Mouse (Mus musculus) hindbrain, embryonic 16.5 days (tissue): ENCODE data around the gene Gpc4. TPM values are rescaled to one million over a fixed set of nuclear protein-coding genes. Genes with fewer than 3 reads are reported as not detected.

Source experiments
- ATAC-seq: fragments of 200-750 bp; cut with Nextera tagmentation; 2 replicates; pipeline ENCODE4 v1.8.0; 2017; ENCODE audit warnings: moderate TSS enrichment, moderate library complexity
- H3K27ac ChIP-seq: fragments of 300-500 bp; sonication (generic); 2 replicates; pipeline ENCODE4 v1.5.1; 2014; ENCODE audit warnings: low read depth, mild to moderate bottlenecking, control low read depth, low read length, moderate library complexity
- H3K27me3 ChIP-seq: fragments of 300-500 bp; sonication (generic); replicated peaks from 2 replicates; pipeline ENCODE4 v1.6.1; 2014; ENCODE audit warnings: low read length; ENCODE audit not compliant: control insufficient read depth, insufficient read depth
- H3K36me3 ChIP-seq: fragments of 300-500 bp; sonication (generic); 2 replicates; pipeline ENCODE4 v1.6.1; 2014; ENCODE audit warnings: mild to moderate bottlenecking, low read length, moderate library complexity, mixed read lengths; ENCODE audit not compliant: control insufficient read depth, insufficient read depth
- H3K4me1 ChIP-seq: fragments of 300-500 bp; sonication (generic); 2 replicates; pipeline ENCODE4 v1.6.1; 2014; ENCODE audit warnings: low read depth, low read length; ENCODE audit not compliant: control insufficient read depth, insufficient read depth
- H3K4me2 ChIP-seq: fragments of 300-500 bp; sonication (generic); 2 replicates; pipeline ENCODE4 v1.6.1; 2014; ENCODE audit warnings: mild to moderate bottlenecking, low read length, control low read depth, moderate library complexity
- H3K4me3 ChIP-seq: fragments of 300-500 bp; sonication (generic); 2 replicates; pipeline ENCODE4 v1.5.1; 2014; ENCODE audit warnings: mild to moderate bottlenecking, low read length, control low read depth, moderate library complexity
- H3K9ac ChIP-seq: fragments of 300-500 bp; sonication (generic); 2 replicates; pipeline ENCODE4 v1.6.1; 2014; ENCODE audit warnings: low read depth, mild to moderate bottlenecking, control low read depth, low read length, moderate library complexity
- H3K9me3 ChIP-seq: fragments of 300-500 bp; sonication (generic); 2 replicates; pipeline ENCODE4 v1.6.1; 2014; ENCODE audit warnings: mild to moderate bottlenecking, low read length, moderate library complexity; ENCODE audit not compliant: control insufficient read depth
- whole genome bisulfite sequencing: fragments of 180-500 bp; shearing (Covaris S2); extraction: QIAGEN DNeasy Blood & Tissue Kit; methylation state at CpG from one replicate; pipeline ENCODE4 v1.1.7; 2014; 5-methylcytosine and 5-hydroxymethylcytosine counted together
- polyA plus RNA-seq: library from polyadenylated mRNA; unstranded; fragments of >200 nt; fragmentation: Nextera tagmentation; extraction: Ambion mirVana; gene quantifications from 2 replicates; pipeline ENCODE4 v1.2.1, GENCODE M21; 2015

Gene Gpc4
- polyA plus RNA-seq, 1 experiment from 2014 or later = 8.2 TPM

- Histone ChIP-seq H3K9me3 (no peaks in the 10 kb centered on the region), H3K4me3 (no peak overlapping the region), H3K27me3 (no peaks in the 10 kb centered on the region), H3K27ac (no peak overlapping the region), H3K4me2 (no peak overlapping the region), H3K36me3 (no peaks in the 10 kb centered on the region), H3K4me1 (no peaks in the 10 kb centered on the region), H3K9ac (no peak overlapping the region)
- WGBS = 66% methylated on average over 4 of the region's 4 CpGs
- ATAC-seq = no peak
Observed at GRCm38 (mm10) chrX:52153451-52153850, 11.6 kb downstream of the Gpc4 start.

GRCm38 (mm10) chrX:52152961-52153360 lies 12.1 kb downstream of the Gpc4 start:
- H3K9me3 ChIP-seq = no peaks in the 10 kb centered on the region
- H3K4me2 ChIP-seq = no peak overlapping the region
- ATAC-seq = no peak
- H3K4me3 ChIP-seq = no peak overlapping the region
- H3K4me1 ChIP-seq = no peaks in the 10 kb centered on the region
- no peak overlapping the region for H3K27ac ChIP-seq
- H3K36me3 ChIP-seq = no peaks in the 10 kb centered on the region
- no peaks in the 10 kb centered on the region for H3K27me3 ChIP-seq
- no peak overlapping the region for H3K9ac ChIP-seq
- 73% methylated on average over 5 of the region's 5 CpGs for WGBS

GRCm38 (mm10) chrX:52151555-52151954 lies 13.5 kb downstream of the Gpc4 start:
- Histone ChIP-seq H3K9ac (no peak overlapping the region), H3K36me3 (no peaks in the 10 kb centered on the region), H3K27me3 (no peaks in the 10 kb centered on the region), H3K4me1 (no peaks in the 10 kb centered on the region), H3K4me3 (no peak overlapping the region), H3K4me2 (no peak overlapping the region), H3K9me3 (no peaks in the 10 kb centered on the region), H3K27ac (no peak overlapping the region)
- no peak for ATAC-seq
- WGBS = 92% methylated on average over 5 of the region's 5 CpGs

GRCm38 (mm10) chrX:52151100-52151499 lies 14.0 kb downstream of the Gpc4 start:
- no peaks in the 10 kb centered on the region for H3K9me3 ChIP-seq
- H3K36me3 ChIP-seq = no peaks in the 10 kb centered on the region
- H3K4me1 ChIP-seq = no peaks in the 10 kb centered on the region
- WGBS = 74% methylated on average over 7 of the region's 7 CpGs
- H3K4me2 ChIP-seq = no peak overlapping the region
- no peak overlapping the region for H3K27ac ChIP-seq
- no peak for ATAC-seq
- no peaks in the 10 kb centered on the region for H3K27me3 ChIP-seq
- H3K4me3 ChIP-seq = no peak overlapping the region
- no peak overlapping the region for H3K9ac ChIP-seq

DNA sequence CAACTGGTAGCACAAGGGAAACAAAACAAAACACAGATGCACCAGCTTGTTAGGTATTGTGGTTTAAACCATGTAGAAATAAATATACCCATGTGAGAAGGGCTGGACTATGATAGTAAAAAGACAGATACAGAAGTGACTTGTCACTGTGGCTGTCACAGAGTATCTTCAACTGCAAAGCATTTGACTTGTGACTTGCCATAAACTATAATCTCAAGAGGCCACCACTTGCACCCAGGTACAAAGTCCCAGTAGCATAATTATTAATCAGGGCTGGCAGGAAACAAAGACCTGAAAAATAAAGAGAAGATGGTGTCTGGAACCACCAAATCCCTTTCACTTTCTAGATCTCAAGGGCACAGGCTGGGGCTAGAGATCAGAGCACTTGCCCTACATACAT lies 19.5 kb downstream of the Gpc4 start:
- Histone ChIP-seq H3K4me1 (no peaks in the 10 kb centered on the region), H3K9me3 (no peaks in the 10 kb centered on the region), H3K4me2 (no peak overlapping the region), H3K27me3 (no peaks in the 10 kb centered on the region), H3K9ac (no peak overlapping the region), H3K27ac (no peak overlapping the region), H3K36me3 (no peaks in the 10 kb centered on the region), H3K4me3 (no peak overlapping the region)
- no peak for ATAC-seq

GRCm38 (mm10) chrX:52144491-52144890 lies 20.6 kb downstream of the Gpc4 start:
- H3K4me2 ChIP-seq = no peak overlapping the region
- no peak for ATAC-seq
- H3K27me3 ChIP-seq = no peaks in the 10 kb centered on the region
- H3K27ac ChIP-seq = no peak overlapping the region
- no peaks in the 10 kb centered on the region for H3K36me3 ChIP-seq
- 61% methylated on average over 7 of the region's 7 CpGs for WGBS
- H3K9ac ChIP-seq = no peak overlapping the region
- H3K4me3 ChIP-seq = no peak overlapping the region
- no peaks in the 10 kb centered on the region for H3K4me1 ChIP-seq
- H3K9me3 ChIP-seq = no peaks in the 10 kb centered on the region

- Histone ChIP-seq H3K4me2 (no peak overlapping the region), H3K9ac (no peak overlapping the region), H3K27me3 (no peaks in the 10 kb centered on the region), H3K9me3 (no peaks in the 10 kb centered on the region), H3K4me1 (no peaks in the 10 kb centered on the region), H3K4me3 (no peak overlapping the region), H3K27ac (no peak overlapping the region), H3K36me3 (no peaks in the 10 kb centered on the region)
- ATAC-seq = no peak
Observed at GRCm38 (mm10) chrX:52140316-52140715, 24.7 kb downstream of the Gpc4 start.

DNA sequence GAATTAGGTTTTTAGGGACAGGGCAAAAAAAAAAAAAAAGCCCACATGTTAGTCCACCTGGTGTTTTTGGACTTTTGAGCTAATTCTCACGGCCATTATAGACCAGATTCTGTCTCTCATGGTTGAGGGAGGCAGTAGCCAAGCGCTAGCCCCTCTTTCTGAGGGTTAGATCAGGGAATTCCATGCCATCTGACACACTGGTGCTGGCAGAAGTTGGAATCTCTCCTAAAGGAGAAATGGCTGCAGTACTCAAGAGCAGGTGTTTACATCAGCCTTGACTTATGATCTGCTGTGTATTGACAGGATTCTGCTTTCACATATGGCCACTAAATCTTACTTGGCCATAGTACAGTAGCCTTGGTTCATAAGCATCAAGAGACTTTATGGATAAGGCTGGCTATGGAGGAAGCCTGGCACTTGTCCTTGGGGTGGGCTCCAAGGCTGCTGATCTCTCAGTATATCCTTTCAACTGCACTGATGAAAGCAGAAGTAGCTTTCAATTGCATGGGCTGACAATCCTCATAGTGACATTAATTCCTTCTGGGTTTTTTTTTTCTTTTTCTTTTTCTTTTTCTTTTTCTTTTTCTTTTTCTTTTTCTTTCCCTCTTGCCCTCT lies 26.5 kb downstream of the Gpc4 start:
- Histone ChIP-seq H3K9ac (no peak overlapping the region), H3K27me3 (no peaks in the 10 kb centered on the region), H3K27ac (no peak overlapping the region), H3K4me3 (no peak overlapping the region), H3K36me3 (no peaks in the 10 kb centered on the region), H3K4me1 (no peaks in the 10 kb centered on the region), H3K4me2 (no peak overlapping the region), H3K9me3 (no peaks in the 10 kb centered on the region)
- ATAC-seq = no peak
- WGBS = 70% methylated on average over 2 of the region's 2 CpGs

DNA sequence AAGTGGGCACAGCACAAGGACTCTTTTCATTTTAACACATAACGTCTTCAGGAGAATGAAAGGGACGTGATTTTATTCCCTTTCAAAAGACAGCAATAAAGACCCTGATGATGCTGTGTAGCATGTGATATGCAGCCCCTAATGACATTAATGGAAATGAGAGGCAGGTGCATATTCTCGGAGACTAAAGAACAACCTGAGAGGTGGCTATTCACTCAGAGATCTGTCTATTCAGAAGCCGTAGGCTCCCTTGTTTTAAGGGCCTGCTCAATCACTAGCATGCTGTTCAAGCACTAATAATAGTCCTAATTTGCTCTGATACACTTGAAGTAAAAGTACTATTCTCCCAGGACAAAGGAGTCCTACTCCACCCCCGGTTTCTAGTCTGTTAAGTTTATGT lies 27.0 kb downstream of the Gpc4 start:
- Histone ChIP-seq H3K4me1 (no peaks in the 10 kb centered on the region), H3K27me3 (no peaks in the 10 kb centered on the region), H3K27ac (no peak overlapping the region), H3K36me3 (no peaks in the 10 kb centered on the region), H3K4me2 (no peak overlapping the region), H3K4me3 (no peak overlapping the region), H3K9ac (no peak overlapping the region), H3K9me3 (no peaks in the 10 kb centered on the region)
- ATAC-seq = no peak
- WGBS = 47% methylated on average over 5 of the region's 5 CpGs

GRCm38 (mm10) chrX:52136525-52136924 lies 28.5 kb downstream of the Gpc4 start:
- Histone ChIP-seq H3K27ac (no peak overlapping the region), H3K9ac (no peak overlapping the region), H3K9me3 (no peaks in the 10 kb centered on the region), H3K4me3 (no peak overlapping the region), H3K36me3 (no peaks in the 10 kb centered on the region), H3K27me3 (no peaks in the 10 kb centered on the region), H3K4me1 (no peaks in the 10 kb centered on the region), H3K4me2 (no peak overlapping the region)
- no peak for ATAC-seq
- 76% methylated on average over 5 of the region's 5 CpGs for WGBS
